Mouse (Mus musculus) fat pad, adult 2 months (tissue): ENCODE results near the gene Galnt7.
"Not testable (repeated sequence)": the region's sequence is repeated elsewhere in the genome, so short reads cannot be mapped to it uniquely, and the experiment has no call there.

Experiments
- DNase-seq: peaks from one replicate; pipeline ENCODE4 v3.0.0-alpha.2; 2011; ENCODE audit warnings: low read depth, low spot score; ENCODE audit errors: extremely low read depth

Gene Galnt7

GRCm38 (mm10) chr8:57505500-57505899 lies 147.3 kb downstream of the Galnt7 start:
- not testable (repeated sequence) for DNase-seq

- no peak for DNase-seq
These were observed 149.2 kb downstream of the Galnt7 start for GRCm38 (mm10) chr8:57503641-57504040.

GRCm38 (mm10) chr8:57498847-57499511 lies 153.9 kb downstream of the Galnt7 start:
- DNase-seq: no peak

GRCm38 (mm10) chr8:57498494-57498846 lies 154.4 kb downstream of the Galnt7 start:
- no peak for DNase-seq

- DNase-seq: no peak
These were observed 161.0 kb downstream of the Galnt7 start for GRCm38 (mm10) chr8:57491873-57492272.

GRCm38 (mm10) chr8:57489896-57490295 lies 162.9 kb downstream of the Galnt7 start:
- no peak for DNase-seq

- no peak for DNase-seq
These were observed 163.5 kb downstream of the Galnt7 start for GRCm38 (mm10) chr8:57489366-57489765.

GRCm38 (mm10) chr8:57488312-57488765 lies 164.5 kb downstream of the Galnt7 start:
- no peak for DNase-seq

GRCm38 (mm10) chr8:57487441-57488155 lies 165.2 kb downstream of the Galnt7 start, which contains the start of gene Sap30:
Gene Sap30, minus strand, starts transcription at chr8:57487860.
- peak; percentile 80 for DNase-seq

GRCm38 (mm10) chr8:57486491-57487440 lies 166.1 kb downstream of the Galnt7 start:
- DNase-seq: no peak

- no peak for DNase-seq
These were observed 172.2 kb downstream of the Galnt7 start for GRCm38 (mm10) chr8:57480606-57481005.

- peak; percentile 43 for DNase-seq
These were observed 173.1 kb downstream of the Galnt7 start for GRCm38 (mm10) chr8:57479700-57480099.

GRCm38 (mm10) chr8:57478406-57478805 lies 174.4 kb downstream of the Galnt7 start:
- DNase-seq: no peak
